Mouse (Mus musculus) hindbrain, postnatal 0 days (tissue): ENCODE results near the gene Emc6. TPM values are rescaled to one million over a fixed set of nuclear protein-coding genes. Genes with fewer than 3 reads are reported as not detected.
A peak's percentile ranks its signal among the peaks of the same experiment; 100 is the strongest.

Source experiments
- ATAC-seq: fragments of 200-750 bp; cut with Nextera tagmentation; 2 replicates; pipeline ENCODE4 v1.8.0; 2017; ENCODE audit warnings: mild to moderate bottlenecking, moderate TSS enrichment, moderate library complexity
- DNase-seq: peaks from one replicate; pipeline ENCODE4 v3.0.0-alpha.2; 2015; ENCODE audit warnings: low spot score
- H3K27ac ChIP-seq: fragments of 300-500 bp; sonication (generic); 2 replicates; pipeline ENCODE4 v1.5.1; 2014; ENCODE audit warnings: mild to moderate bottlenecking
- H3K27me3 ChIP-seq: fragments of 300-500 bp; sonication (generic); 2 replicates; pipeline ENCODE4 v1.6.1; 2014; ENCODE audit warnings: low read length, mixed read lengths; ENCODE audit not compliant: insufficient read depth
- H3K36me3 ChIP-seq: fragments of 300-500 bp; sonication (generic); 2 replicates; pipeline ENCODE4 v1.6.1; 2014; ENCODE audit warnings: low read length, mixed read lengths; ENCODE audit not compliant: insufficient read depth
- H3K4me1 ChIP-seq: fragments of 300-500 bp; sonication (generic); 2 replicates; pipeline ENCODE4 v1.6.1; 2014; ENCODE audit warnings: antibody characterized with exemption, low read length, mixed read lengths; ENCODE audit not compliant: insufficient read depth
- H3K4me2 ChIP-seq: fragments of 300-500 bp; sonication (generic); 2 replicates; pipeline ENCODE4 v1.6.1; 2014; ENCODE audit warnings: low read depth, mild to moderate bottlenecking, low read length, moderate library complexity, mixed read lengths
- H3K4me3 ChIP-seq: fragments of 300-500 bp; sonication (generic); 2 replicates; pipeline ENCODE4 v1.5.1; 2014; ENCODE audit warnings: low read length
- H3K9ac ChIP-seq: fragments of 300-500 bp; sonication (generic); replicated peaks from 2 replicates; pipeline ENCODE4 v1.6.1; 2014; ENCODE audit warnings: mild to moderate bottlenecking, low read length, moderate library complexity, mixed read lengths
- H3K9me3 ChIP-seq: fragments of 300-500 bp; sonication (generic); 2 replicates; pipeline ENCODE4 v1.6.1; 2016; ENCODE audit warnings: low read length, mixed read lengths
- CTCF ChIP-seq: IDR thresholded peaks from 2 replicates; pipeline ENCODE4 v1.5.1; 2016; ENCODE audit warnings: antibody characterized with exemption, control low read depth, low read depth
- WGBS: fragments of 180-500 bp; shearing (Covaris S2); extraction: QIAGEN DNeasy Blood & Tissue Kit; methylation state at CpG from one replicate; pipeline ENCODE4 v1.1.7; 2014; 5-methylcytosine and 5-hydroxymethylcytosine counted together
- polyA plus RNA-seq: library from polyadenylated mRNA; unstranded; fragments of >200 nt; fragmentation: Nextera tagmentation; extraction: Ambion mirVana; gene quantifications from 2 replicates; pipeline ENCODE4 v1.2.1, GENCODE M21; 2015
- total RNA-seq: library from RNA; depleted of rRNA; stranded (reverse); fragments of >200 nt; gene quantifications from 2 replicates; pipeline ENCODE4 v1.2.3, GENCODE M21; 2014

Emc6 gene
- total and polyA plus RNA-seq, 2 experiments from 2014 or later = 156 to 188 TPM

- no peaks in the 10 kb centered on the region for H3K4me1 ChIP-seq
- H3K27ac ChIP-seq = no peak overlapping the region
- peak; percentile 46; the same call in 1 of the 2 replicates for TF ChIP-seq CTCF
- ATAC-seq (no peak), DNase-seq (no peak)
- no peak overlapping the region for H3K4me2 ChIP-seq
- H3K9me3 ChIP-seq = no peaks in the 10 kb centered on the region
- WGBS = 93% methylated on average over 2 of the region's 2 CpGs
- no peak overlapping the region for H3K4me3 ChIP-seq
- H3K27me3 ChIP-seq = no peaks in the 10 kb centered on the region
- no peak overlapping the region for H3K9ac ChIP-seq
- H3K36me3 ChIP-seq = no peaks in the 10 kb centered on the region
Measured at GRCm38 (mm10) chr11:73207621-73208020, 30.8 kb upstream of the Emc6 start.

GRCm38 (mm10) chr11:73205194-73205593, 28.4 kb upstream of the Emc6 start:
- H3K36me3 ChIP-seq = no peaks in the 10 kb centered on the region
- DNase-seq = no peak
- no peak for ATAC-seq
- no peak overlapping the region for H3K4me3 ChIP-seq
- no peak overlapping the region for H3K27ac ChIP-seq
- WGBS = 80% methylated on average over 7 of the region's 7 CpGs
- H3K9ac ChIP-seq = no peak overlapping the region
- H3K4me1 ChIP-seq = no peaks in the 10 kb centered on the region
- H3K27me3 ChIP-seq = no peaks in the 10 kb centered on the region
- H3K4me2 ChIP-seq = no peak overlapping the region
- H3K9me3 ChIP-seq = no peaks in the 10 kb centered on the region
- TF ChIP-seq CTCF = no peak

GRCm38 (mm10) chr11:73203895-73204294, 27.1 kb upstream of the Emc6 start:
- peaks cover 5% of the 10 kb centered on the region; the same call in 1 of the 2 replicates for H3K4me1 ChIP-seq
- no peaks in the 10 kb centered on the region for H3K36me3 ChIP-seq
- WGBS = 79% methylated on average over 8 of the region's 8 CpGs

GRCm38 (mm10) chr11:73201597-73201996, 24.8 kb upstream of the Emc6 start:
- H3K4me2 ChIP-seq = no peak overlapping the region

More at GRCm38 (mm10) chr11:73203895-73204294, 27.1 kb upstream of the Emc6 start:
- no peak overlapping the region for H3K27ac ChIP-seq
- no peaks in the 10 kb centered on the region for H3K9me3 ChIP-seq
- no peak for TF ChIP-seq CTCF
- DNase-seq (no peak), ATAC-seq (no peak)
- H3K27me3 ChIP-seq = no peaks in the 10 kb centered on the region
- H3K9ac ChIP-seq = no peak overlapping the region
- H3K4me2 ChIP-seq = no peak overlapping the region
- no peak overlapping the region for H3K4me3 ChIP-seq

GRCm38 (mm10) chr11:73201021-73201420, 24.2 kb upstream of the Emc6 start:
- Histone ChIP-seq H3K27me3 (no peaks in the 10 kb centered on the region), H3K27ac (no peak overlapping the region), H3K36me3 (0 out of 2 replicates have a peak, but pooled peaks cover 2% of the 10 kb centered on the region), H3K4me1 (peaks cover 9% of the 10 kb centered on the region; the same call in 1 of the 2 replicates), H3K9me3 (no peaks in the 10 kb centered on the region), H3K9ac (no peak overlapping the region), H3K4me2 (no peak overlapping the region), H3K4me3 (no peak overlapping the region)
- WGBS = 58% methylated on average over 2 of the region's 2 CpGs
- TF ChIP-seq CTCF = no peak
- DNase-seq (no peak), ATAC-seq (no peak)

More at GRCm38 (mm10) chr11:73201597-73201996, 24.8 kb upstream of the Emc6 start:
- DNase-seq (peak; percentile 32), ATAC-seq (no peak)
- Histone ChIP-seq H3K4me3 (no peak overlapping the region), H3K27me3 (no peaks in the 10 kb centered on the region), H3K9me3 (no peaks in the 10 kb centered on the region), H3K9ac (no peak overlapping the region), H3K27ac (0 out of 2 replicates have a peak overlapping the region, but pooled peaks have one; percentile 26), H3K4me1 (peaks cover 9% of the 10 kb centered on the region; the same call in 1 of the 2 replicates), H3K36me3 (no peaks in the 10 kb centered on the region)
- peak; percentile 40 for TF ChIP-seq CTCF
- WGBS = 30% methylated on average over 4 of the region's 4 CpGs

GRCm38 (mm10) chr11:73199879-73200278, 23.0 kb upstream of the Emc6 start:
- DNase-seq = no peak
- Histone ChIP-seq H3K4me3 (peak overlapping the region; percentile 63), H3K4me2 (peak overlapping the region; percentile 96), H3K36me3 (peaks cover 11% of the 10 kb centered on the region; the same call in 1 of the 2 replicates), H3K27ac (peak overlapping the region; percentile 74), H3K9me3 (no peaks in the 10 kb centered on the region), H3K27me3 (no peaks in the 10 kb centered on the region), H3K9ac (peak overlapping the region; percentile 82), H3K4me1 (peaks cover 9% of the 10 kb centered on the region; the same call in 1 of the 2 replicates)
- TF ChIP-seq CTCF = no peak
- ATAC-seq = no peak
- WGBS = 2% methylated on average over 12 of the region's 12 CpGs

- Histone ChIP-seq H3K4me1 (peaks cover 9% of the 10 kb centered on the region; the same call in 1 of the 2 replicates), H3K4me2 (peak within 1 kb of the TSS; percentile 96), H3K9ac (peak within 1 kb of the TSS; percentile 82), H3K9me3 (no peaks in the 10 kb centered on the region), H3K27ac (peak within 1 kb of the TSS; percentile 74), H3K4me3 (peak within 1 kb of the TSS; percentile 63), H3K36me3 (peaks cover 11% of the 10 kb centered on the region; the same call in 1 of the 2 replicates), H3K27me3 (no peaks in the 10 kb centered on the region)
- ATAC-seq = peak; percentile 99
- peak; percentile 97 for DNase-seq
- under 1% methylated on average over 32 of the region's 32 CpGs for WGBS
- 0 out of 2 replicates have a peak, but pooled peaks have one; percentile 4 for TF ChIP-seq CTCF
Measured at GRCm38 (mm10) chr11:73199230-73199712, 22.4 kb upstream of the Emc6 start, which contains the start of gene Shpk. Shpk (plus strand) TSS chr11:73199460.
